Mouse (Mus musculus) ES-E14 (cell line): ENCODE results near the gene Itga3. TPM values are rescaled to one million over a fixed set of nuclear protein-coding genes. Genes with fewer than 3 reads are reported as not detected.
"Not testable (repeated sequence)": the region's sequence is repeated elsewhere in the genome, so short reads cannot be mapped to it uniquely, and the experiment has no call there.

ENCODE experiments used
- DNase-seq: peaks from one replicate; pipeline ENCODE4 v3.0.0-alpha.2; 2013; ENCODE audit warnings: low read depth, low spot score
- H3K27ac ChIP-seq: 2 replicates; pipeline ENCODE4 v1.5.1; 2012; ENCODE audit warnings: low read depth, mild to moderate bottlenecking, low read length, moderate library complexity, mixed read lengths; ENCODE audit not compliant: poor library complexity, insufficient read depth, severe bottlenecking
- H3K36me3 ChIP-seq: 2 replicates; pipeline ENCODE4 v1.6.1; 2012; ENCODE audit warnings: mild to moderate bottlenecking, low read length, moderate library complexity, mixed read lengths; ENCODE audit not compliant: control insufficient read depth, poor library complexity, insufficient read depth, severe bottlenecking
- H3K4me1 ChIP-seq, 2 experiments: fragments of 150-350 bp in 1 of 2; sonication (generic) in 1 of 2; 2 replicates each; pipeline ENCODE4 v1.6.1; 2012; ENCODE audit warnings: low read length in 2 of 2, mild to moderate bottlenecking in 1 of 2, mixed read lengths in 1 of 2; ENCODE audit not compliant: control insufficient read depth in 2 of 2, insufficient read depth in 2 of 2, poor library complexity in 1 of 2
- H3K4me3 ChIP-seq, 2 experiments: fragments of 150-350 bp in 1 of 2; sonication (generic) in 1 of 2; 2 replicates each; pipeline ENCODE4 v1.5.1; 2012; ENCODE audit warnings: low read length in 2 of 2, low read depth in 1 of 2, mild to moderate bottlenecking in 1 of 2, mixed read lengths in 1 of 2; ENCODE audit not compliant: insufficient read depth in 1 of 2, poor library complexity in 1 of 2, severe bottlenecking in 1 of 2
- H3K9ac ChIP-seq: 2 replicates; pipeline ENCODE4 v1.6.1; 2012; ENCODE audit warnings: low read depth, mild to moderate bottlenecking, low read length, mixed read lengths; ENCODE audit not compliant: poor library complexity, insufficient read depth, severe bottlenecking
- H3K9me3 ChIP-seq: fragments of 150-350 bp; sonication (generic); 2 replicates; pipeline ENCODE4 v1.6.1; 2012; ENCODE audit warnings: low read depth, mild to moderate bottlenecking, low read length; ENCODE audit not compliant: control insufficient read depth, insufficient read depth
- CHD2 ChIP-seq: IDR thresholded peaks from 2 replicates; pipeline ENCODE4 v1.6.1; 2014; ENCODE audit warnings: mild to moderate bottlenecking, low read depth, low read length, inconsistent platforms
- HCFC1 ChIP-seq: IDR thresholded peaks from 2 replicates; pipeline ENCODE4 v1.6.1; 2012; ENCODE audit warnings: low read length, inconsistent platforms, borderline replicate concordance; ENCODE audit not compliant: insufficient read depth
- MAFK ChIP-seq: IDR thresholded peaks from 2 replicates; pipeline ENCODE4 v1.6.1; 2014; ENCODE audit warnings: mild to moderate bottlenecking, low read depth, low read length, inconsistent platforms; ENCODE audit not compliant: insufficient read depth
- ZC3H11A ChIP-seq: IDR thresholded peaks from 2 replicates; pipeline ENCODE4 v1.6.1; 2012; ENCODE audit warnings: low read depth, mild to moderate bottlenecking, inconsistent platforms, low read length, borderline replicate concordance
- ZNF384 ChIP-seq: IDR thresholded peaks from 2 replicates; pipeline ENCODE4 v1.6.1; 2012; ENCODE audit warnings: low read depth, low read length, inconsistent platforms
- in situ Hi-C, 2 experiments: fragments of 600-800 bp; cut with MboI; formaldehyde crosslinking; loops; one replicate each; pipeline ENCODE4 v1.15.1; 2025; ENCODE audit warnings: low sequenced_read_pairs in 2 of 2, inconsistent platforms in 1 of 2; ENCODE audit not compliant: unreplicated experiment in 2 of 2
- total RNA-seq: library from RNA; depleted of rRNA; stranded (reverse); fragments of 300-350 nt; gene quantifications from 2 replicates; pipeline ENCODE4 v1.2.3, GENCODE M21; 2012

The Itga3 gene
- total RNA-seq, 1 experiment, result 189 TPM

- H3K9ac ChIP-seq, result no peak overlapping the region
- H3K4me3 ChIP-seq, result no peak overlapping the region
- H3K27ac ChIP-seq, result no peak overlapping the region
- peaks cover 0 to 2% of the 10 kb centered on the region in 2 experiments; a peak in 1 of 4 replicates for H3K4me1 ChIP-seq
- no peak for TF ChIP-seq MAFK
- TF ChIP-seq ZC3H11A, result no peak
- no peak for TF ChIP-seq CHD2
- TF ChIP-seq ZNF384, result no peak
- TF ChIP-seq HCFC1, result no peak
- no peaks in the 10 kb centered on the region for H3K9me3 ChIP-seq
- H3K36me3 ChIP-seq, result no peaks in the 10 kb centered on the region
- in situ Hi-C loops, result no loop called here
- DNase-seq, result no peak
Measured at GRCm38 (mm10) chr11:95012487-95012886, 64.1 kb downstream of the Itga3 start.

- Histone ChIP-seq H3K9me3 (no peaks in the 10 kb centered on the region), H3K4me1 (peaks cover 0 to 2% of the 10 kb centered on the region in 2 experiments; a peak in 2 of 4 replicates), H3K27ac (no peak overlapping the region), H3K9ac (no peak overlapping the region), H3K36me3 (no peaks in the 10 kb centered on the region), H3K4me3 (no peak overlapping the region)
- no peak for TF ChIP-seq HCFC1
- no peak for TF ChIP-seq MAFK
- TF ChIP-seq ZC3H11A, result no peak
- no peak for TF ChIP-seq ZNF384
- no peak for TF ChIP-seq CHD2
- DNase-seq, result no peak
- in situ Hi-C loops, result no loop called here
Measured at GRCm38 (mm10) chr11:95012075-95012474, 64.5 kb downstream of the Itga3 start.

- no peaks in the 10 kb centered on the region for H3K9me3 ChIP-seq
- H3K27ac ChIP-seq, result no peak overlapping the region
- TF ChIP-seq ZC3H11A (no peak), ZNF384 (no peak), MAFK (no peak)
- no peak overlapping the region for H3K4me3 ChIP-seq
- DNase-seq, result no peak
- in situ Hi-C loops, result no loop called here
- no peaks in the 10 kb centered on the region for H3K36me3 ChIP-seq
- peaks cover 2 to 6% of the 10 kb centered on the region in 2 experiments; a peak in 2 of 4 replicates for H3K4me1 ChIP-seq
- no peak overlapping the region for H3K9ac ChIP-seq
Measured at GRCm38 (mm10) chr11:95011416-95011815, 65.2 kb downstream of the Itga3 start.

- H3K9me3 ChIP-seq, DNase-seq, H3K27ac ChIP-seq, in situ Hi-C loops, H3K36me3 ChIP-seq, H3K4me1 ChIP-seq, H3K9ac ChIP-seq, H3K4me3 ChIP-seq: not testable (repeated sequence)
Measured at GRCm38 (mm10) chr11:95010841-95011403, 65.7 kb downstream of the Itga3 start.

GRCm38 (mm10) chr11:95010141-95010739 lies 66.4 kb downstream of the Itga3 start:
- H3K9me3 ChIP-seq, result no peaks in the 10 kb centered on the region
- H3K36me3 ChIP-seq, result peaks cover 3% of the 10 kb centered on the region; the same call in 1 of the 2 replicates
- TF ChIP-seq ZNF384 (no peak), ZC3H11A (no peak), MAFK (no peak), CHD2 (no peak), HCFC1 (no peak)
- peak overlapping the region; percentile 61 to 64 for H3K4me3 ChIP-seq
- in situ Hi-C loops, result no loop called here
- peaks cover 2 to 10% of the 10 kb centered on the region in 2 experiments; a peak in 2 of 4 replicates for H3K4me1 ChIP-seq
- H3K27ac ChIP-seq, result no peak overlapping the region
- no peak overlapping the region for H3K9ac ChIP-seq
- no peak for DNase-seq
